Mouse (Mus musculus) fat pad, adult 2 months (tissue): Measurements from ENCODE around the gene Ubash3b.

Experiments used
- DNase-seq: peaks from one replicate; pipeline ENCODE4 v3.0.0-alpha.2; 2011; ENCODE audit warnings: low read depth, low spot score; ENCODE audit errors: extremely low read depth

Gene Ubash3b

DNA sequence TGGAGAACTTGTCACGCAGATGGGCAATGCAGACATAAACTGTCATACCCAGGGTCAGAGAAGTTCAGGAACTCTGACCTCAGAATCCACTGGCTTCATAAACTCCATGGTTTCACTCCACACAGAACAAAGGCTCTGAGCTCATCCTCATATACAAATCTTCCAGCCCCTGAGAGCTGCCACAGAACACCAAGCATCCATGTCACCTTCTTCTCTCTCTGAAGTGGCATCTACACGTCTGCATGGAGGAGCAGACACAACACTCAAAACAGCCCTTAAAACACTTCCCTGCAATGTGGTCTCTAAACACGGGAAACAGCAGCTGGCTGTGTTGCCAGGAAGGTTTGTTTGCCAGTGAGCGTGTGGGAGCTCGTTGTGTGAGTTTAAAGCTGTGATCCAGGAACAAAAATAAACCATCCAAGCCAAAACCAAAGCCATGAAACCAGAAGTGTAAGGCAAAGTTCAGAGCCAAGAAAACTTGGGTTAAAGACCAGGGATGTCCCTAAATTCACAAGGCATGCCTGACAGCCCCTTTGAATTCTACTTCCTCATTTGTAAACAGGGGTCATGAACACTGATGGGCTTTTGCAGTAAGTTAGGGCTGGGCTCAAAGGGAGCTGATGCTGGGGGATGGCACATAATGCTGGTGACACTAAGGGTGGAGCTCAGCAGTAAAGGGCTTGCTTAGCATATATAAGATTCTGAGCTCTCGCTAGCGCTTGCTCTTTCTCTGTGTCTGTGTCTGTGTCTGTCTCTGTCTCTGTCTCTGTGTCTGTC, 24.6 kb downstream of the Ubash3b start:
- DNase-seq, result no peak

DNA sequence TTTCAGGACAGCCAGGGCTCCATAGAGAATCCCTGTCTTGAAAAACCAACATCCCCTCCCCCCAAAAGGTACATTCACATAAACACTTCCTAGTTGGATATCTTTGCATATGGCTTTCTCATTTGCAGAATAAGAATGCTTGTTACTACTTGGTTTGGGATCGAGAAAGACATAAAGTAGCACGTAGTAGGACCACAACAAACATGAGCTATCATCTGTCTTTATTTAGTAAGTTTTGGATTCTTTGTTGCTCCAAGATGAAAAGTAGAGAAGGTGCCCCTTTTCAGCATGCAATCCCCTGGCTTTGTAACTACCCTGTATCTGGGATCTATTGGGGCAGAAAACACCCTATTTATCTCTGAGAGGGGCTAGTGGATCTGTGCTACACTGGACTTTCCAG, 25.2 kb downstream of the Ubash3b start:
- no peak for DNase-seq

DNA sequence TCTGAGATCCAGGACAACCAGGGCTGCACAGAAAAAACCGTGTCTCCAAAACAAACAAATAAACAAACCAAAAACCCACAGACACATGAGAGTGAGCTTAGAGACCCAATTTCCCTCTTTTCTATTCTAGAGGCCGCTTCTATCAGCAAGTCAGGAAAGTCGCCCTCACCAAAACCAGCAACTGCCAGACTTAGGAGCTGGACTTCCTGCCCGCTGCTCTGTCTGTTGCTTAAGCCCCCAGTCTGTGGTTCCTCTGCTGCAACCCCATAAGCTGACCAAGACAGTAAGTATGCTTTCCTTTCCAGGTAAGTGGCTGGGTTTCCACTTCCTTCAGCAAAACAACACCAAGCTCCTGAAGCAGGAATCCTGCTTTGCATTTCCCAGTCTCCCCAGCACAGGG, 26.6 kb downstream of the Ubash3b start:
- no peak for DNase-seq

DNA sequence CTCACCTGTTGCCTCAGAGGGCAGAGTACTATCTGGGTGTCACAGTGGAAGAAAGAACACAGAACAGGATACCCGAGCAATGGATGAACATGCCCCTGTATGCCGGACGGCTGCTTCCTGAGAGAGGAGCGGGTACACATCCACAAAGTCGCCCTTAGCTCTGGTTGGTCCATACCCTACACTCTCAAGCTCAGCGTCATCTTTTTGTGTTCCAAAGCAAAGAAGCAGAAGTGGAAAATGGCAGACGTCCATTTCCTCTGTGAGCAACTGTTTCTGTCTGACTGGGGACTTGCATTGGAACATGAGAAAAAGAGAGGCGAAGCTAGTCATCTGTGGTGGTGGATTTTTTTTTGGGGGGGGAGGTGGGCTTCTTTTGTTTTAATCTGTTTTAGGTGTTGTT, 30.9 kb downstream of the Ubash3b start:
- no peak for DNase-seq

DNA sequence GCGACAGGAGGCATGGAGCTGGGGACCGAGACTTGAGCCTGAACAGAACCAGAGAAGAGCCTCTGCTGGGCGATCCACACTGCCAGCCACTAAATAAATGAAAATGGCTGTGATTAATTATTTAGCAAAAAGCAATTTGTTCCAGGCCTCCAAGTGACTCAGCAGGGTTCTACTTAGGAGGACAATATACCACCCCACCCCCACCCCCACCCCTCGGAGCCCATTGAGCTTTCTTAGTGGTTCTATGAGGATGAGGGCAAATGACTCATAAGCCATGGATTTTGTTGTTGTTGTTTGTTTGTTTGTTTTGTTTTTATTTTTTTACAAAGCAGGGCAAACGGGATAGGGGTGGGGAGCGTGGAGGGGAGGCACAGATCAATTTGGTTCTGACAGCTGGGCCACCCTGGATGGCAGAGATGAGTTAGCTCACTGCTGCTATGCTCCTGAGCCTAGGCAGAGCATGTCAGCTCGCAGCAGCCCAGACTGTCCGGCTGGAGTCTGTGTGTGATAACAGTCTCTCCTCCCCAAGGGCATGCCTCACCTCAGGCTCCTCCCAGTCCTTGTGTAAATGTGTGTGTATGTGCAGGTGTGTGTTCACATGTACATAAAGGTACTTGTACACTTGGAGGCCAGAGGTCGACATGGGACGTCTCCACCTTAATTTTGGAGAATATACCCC, 31.6 kb downstream of the Ubash3b start:
- no peak for DNase-seq

DNA sequence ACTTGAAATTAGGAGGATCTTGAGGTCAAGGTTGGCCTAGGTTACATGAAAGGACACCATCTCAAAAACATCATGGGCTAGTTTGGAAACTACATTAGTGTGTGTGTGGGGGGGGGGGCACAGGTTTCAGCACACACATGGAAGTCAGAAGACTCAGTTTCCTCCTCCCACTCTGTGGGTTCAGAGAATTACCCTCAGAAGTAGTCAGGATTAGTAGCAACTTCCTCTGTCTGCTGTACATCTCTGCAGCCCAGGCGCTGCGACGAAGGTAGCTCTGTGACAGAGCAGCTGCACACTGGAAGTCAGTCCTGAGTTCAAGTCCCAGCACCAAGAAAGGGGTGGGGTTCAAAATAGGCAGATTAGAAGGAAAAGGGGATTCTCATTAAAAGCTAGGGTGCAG, 32.2 kb downstream of the Ubash3b start:
- DNase-seq, result no peak

DNA sequence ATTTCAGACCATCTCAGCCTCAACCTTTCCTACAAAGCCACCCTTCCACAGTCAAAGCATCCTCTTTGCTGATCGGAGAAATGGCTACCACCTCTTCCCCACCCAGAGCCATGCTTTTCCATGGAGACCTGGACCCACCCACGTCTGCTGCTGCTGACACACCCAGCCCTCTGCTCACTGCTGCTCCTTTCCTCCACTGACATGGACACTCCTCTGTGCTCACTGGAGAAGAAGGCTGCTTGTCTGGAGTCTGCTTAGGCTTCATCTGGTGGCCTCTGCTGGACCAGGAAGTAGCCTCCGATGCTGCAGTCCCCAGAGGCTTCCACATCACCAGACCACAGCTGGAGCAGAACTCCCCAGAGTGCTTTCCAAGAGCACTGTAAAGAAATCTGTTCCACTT, 34.8 kb downstream of the Ubash3b start:
- no peak for DNase-seq

DNA sequence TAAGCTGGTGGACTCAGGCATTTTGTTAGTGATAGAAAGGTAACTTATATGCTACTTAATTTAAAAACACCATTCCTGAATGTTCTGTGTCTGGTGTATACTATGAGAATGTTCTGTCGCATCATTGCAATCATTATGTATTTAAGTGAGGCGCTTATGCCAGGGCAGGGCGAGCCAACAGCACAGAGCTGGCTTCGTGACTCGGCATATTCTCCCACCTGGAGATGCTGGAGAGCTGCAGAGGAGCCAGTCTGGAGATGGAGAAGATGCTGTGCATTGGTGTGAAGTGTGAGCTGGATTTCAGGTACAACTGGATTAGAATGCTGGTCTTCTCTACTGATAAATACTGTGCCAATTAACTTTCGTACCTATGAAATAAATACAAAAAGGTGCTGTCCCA, 37.2 kb downstream of the Ubash3b start:
- DNase-seq, result no peak

DNA sequence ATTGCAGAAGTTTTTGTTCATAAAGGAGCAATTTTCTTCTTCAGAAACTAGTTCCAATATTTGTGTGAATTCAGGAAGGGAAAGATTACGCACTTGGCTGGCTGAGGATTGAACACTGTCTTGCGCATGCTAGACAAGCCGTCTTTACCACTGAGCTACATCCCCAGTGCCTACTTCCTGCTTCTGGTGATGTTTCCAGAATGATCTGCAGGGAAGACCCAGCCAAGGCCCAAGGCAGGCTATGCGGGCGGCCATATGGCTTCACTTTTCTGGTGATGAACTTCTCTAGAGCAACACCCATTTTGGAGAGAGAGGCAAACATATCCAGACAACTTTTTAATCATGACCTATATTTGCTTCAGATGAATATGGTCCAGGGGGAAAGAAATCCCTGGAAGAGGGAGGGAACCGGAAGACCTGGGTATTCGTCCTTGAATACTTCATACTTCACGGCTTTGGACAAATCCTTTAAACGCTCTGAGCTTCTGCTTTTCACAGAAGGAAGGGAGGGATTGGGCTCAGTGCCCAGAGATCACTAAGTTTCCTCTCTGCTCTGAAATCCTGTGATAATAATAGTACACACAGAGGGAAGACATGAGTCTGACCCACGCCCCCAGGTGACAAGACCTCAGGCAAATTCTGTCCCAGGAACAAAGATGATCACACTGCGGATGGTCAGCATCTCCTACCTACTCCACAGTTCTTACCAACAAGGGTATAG, 38.9 kb downstream of the Ubash3b start:
- DNase-seq, result no peak

DNA sequence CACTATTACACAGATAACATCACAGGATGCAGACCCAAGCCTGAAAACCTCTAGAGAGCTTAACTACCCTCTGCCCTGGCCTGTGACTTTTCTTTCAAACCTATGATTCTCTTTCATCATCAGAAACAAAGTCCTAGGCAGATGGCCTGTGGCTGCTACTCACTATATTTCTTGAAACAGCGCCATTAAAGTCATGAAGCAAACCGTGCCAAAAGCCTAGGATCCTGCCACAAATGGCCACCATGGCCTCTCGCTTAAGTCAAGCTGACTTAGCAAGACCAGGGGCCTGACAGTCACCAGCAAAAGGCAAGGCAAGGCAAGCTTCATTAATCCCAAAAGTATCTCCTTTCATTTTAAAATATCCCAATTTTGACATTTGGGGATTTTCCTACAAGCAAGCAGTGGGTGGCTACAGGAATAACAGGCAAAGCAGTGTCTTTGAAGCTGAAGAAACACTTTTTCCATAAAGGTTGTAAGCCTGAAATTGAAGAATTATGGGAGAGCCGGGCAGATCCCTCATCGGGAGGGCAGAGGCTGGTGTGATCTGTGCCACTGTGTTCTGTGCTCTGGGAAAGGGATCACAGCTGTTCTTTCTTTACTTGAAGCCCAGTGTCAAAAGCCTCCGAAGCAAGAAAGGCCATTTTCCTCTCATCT, 39.7 kb downstream of the Ubash3b start:
- no peak for DNase-seq

DNA sequence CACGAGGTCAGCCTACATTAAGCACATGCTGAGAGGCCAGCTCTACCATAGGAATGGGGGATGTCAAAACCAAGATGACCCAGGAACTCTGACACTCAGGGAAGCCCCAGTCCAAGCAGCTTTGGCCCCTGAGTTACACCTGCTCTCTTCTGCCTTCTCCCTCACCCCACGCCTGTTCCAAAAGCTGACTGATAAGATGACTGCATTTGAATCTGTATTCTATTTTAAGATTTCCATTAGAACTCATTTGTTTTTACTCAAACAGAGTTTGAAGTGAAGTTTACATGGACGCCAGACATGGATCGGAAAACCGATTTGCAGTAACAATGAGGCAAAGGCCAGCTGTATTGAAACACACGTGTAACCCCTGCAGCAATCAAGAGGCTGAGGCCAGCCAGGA, 41.5 kb downstream of the Ubash3b start:
- DNase-seq, result no peak

DNA sequence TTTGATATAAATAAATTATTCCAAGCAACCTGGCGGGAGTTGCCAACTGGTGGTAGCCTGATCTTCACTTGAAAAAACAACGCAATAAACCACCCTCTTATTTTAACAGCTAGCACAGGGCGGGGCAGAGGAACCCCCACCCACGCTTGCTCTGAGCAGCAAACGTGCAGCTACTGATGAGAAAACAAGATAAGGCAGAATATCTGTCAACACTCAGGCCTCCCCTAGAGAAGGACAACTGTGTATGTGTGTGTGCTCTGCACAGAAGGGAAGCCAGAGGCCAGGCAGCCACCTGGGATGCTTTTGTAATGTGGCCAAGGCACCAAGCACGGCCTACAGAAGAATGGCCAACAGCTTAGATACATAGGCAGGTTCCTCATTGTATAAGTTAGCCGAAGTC, 43.4 kb downstream of the Ubash3b start:
- no peak for DNase-seq

DNA sequence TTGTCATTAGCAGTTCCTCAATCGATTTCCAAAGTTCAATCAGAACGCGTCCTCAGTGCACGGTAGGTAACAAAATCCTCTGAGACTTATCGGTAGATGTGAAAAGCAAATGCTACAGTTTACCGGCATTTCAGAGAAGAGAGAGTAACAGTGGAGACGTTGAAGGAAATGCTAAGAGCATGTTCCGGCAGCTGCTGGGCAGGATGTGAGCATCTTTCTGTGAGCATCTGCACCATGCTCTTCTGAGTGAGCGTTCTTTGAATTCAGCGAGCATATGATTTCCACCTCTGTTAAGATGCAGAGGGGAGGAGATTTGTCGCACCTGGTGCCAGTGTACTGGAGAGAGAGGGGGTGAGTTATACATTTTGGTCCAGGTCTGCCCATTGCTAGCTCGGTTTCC, 45.4 kb downstream of the Ubash3b start:
- no peak for DNase-seq

DNA sequence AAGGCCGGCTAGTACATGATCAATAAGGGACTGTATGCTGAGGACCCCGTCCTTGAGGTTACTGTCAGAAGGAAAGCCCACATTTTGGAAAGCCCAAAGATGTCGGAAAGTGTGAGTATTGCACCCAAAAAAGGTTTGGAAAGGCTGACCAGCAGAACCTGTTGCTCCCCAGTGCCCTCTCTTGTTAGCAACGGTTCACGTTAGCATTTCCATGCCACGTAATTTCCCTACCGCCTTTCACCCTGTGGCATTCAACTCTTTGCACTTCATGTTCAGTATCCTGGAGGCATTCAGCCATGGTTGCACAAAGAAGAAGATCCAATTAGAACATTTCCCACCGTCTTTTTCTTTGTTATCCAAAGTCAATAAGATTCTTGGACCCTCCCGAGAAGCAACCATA, 47.1 kb downstream of the Ubash3b start:
- DNase-seq, result no peak

DNA sequence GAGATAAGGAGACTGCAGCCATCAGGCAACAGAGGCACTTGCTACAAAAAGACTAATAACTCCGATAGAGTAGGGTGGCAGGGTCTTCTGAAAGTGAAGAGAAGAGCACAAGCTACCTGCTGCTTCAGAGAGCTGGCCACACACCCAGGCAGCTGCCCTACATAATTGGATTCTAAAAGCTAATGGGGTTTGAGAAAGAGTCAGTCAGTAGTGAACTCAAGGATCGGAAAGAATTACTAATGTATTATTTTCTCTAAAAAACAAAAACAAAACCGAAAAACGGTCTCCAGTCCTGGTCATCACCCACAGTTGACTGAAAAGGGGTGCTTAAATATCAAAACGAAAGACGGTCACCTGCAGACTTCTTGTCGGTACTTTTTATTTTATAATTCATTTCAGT, 51.7 kb downstream of the Ubash3b start:
- DNase-seq, result no peak

DNA sequence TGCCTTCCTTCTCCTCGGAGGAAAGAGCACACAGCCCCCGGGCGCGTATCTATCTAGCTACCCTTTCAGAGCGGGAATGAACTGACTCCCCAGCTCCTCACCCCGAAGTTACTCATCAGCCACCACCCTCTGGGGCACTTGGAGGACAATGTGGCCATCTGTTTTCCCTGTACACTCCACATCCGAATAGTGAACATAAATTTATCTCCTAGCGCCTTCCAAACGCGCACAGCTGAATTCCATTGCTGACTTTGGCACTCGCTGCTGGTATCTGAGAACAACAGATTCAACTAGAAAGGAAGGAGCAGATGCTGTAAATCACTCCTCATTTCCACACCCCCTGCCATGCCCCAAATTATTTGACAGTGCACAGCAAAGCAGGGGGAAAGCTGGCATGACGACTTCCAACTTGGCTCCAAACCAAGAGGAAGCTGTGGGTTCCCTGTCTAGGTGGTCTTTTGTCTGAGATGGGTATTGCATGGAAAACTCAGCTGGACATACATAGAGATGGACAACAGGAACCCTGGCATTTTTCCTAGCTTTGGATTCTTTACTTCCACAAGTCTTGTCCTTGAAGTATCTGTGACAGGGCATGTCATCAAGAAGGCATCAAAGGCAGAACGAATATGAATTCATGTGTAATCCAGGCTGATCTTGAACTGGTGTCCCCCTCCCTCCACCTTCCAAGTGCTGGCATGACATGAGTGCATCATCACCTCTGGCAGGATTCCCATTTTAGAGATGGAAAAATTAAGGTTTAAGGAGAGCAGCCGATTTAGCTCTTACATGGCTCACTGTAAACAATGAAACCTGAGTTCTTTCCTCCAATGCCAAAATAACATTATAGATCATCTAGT, 52.9 kb downstream of the Ubash3b start:
- DNase-seq, result no peak

DNA sequence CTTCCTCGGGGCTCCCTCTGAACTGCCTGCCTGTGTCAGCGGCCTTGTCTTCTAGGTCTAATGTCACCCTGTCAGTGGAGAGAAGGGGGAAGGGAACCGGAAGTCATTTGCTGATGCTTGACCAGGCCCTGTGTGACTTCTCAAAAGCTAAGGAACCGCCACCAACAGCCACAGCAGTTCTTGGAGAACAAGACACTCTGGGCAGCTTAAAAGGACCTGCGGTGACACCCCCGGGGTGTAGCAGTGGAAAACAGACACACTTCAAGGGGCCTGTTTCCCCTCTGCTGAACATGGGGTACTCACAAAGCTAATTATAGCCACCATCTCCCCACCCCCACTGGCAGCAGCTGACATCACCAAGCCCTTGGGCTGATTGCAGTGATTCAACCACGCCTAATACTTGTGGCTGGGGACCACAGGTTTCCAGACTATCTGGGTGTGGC, 56.3 kb downstream of the Ubash3b start:
- no peak for DNase-seq

DNA sequence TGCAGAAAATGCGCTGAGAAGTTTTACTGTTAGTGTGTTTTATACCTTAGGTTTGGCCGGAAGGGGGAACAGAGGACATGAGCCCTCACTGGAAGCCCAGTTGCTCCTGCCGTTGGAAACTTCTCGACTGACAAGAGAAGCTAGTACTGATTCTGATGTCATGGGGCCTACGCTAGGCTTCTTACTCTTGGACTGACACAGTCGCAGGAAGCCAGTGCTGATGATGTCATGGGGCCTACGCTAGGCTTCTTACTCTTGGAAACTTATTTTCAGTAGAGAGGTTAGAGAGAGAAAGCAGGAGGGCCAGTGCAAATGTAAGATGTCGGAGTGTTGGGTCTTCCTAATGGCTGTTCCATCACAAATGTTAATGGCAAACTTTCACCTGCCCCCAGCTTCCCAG, 57.8 kb downstream of the Ubash3b start:
- DNase-seq, result no peak

DNA sequence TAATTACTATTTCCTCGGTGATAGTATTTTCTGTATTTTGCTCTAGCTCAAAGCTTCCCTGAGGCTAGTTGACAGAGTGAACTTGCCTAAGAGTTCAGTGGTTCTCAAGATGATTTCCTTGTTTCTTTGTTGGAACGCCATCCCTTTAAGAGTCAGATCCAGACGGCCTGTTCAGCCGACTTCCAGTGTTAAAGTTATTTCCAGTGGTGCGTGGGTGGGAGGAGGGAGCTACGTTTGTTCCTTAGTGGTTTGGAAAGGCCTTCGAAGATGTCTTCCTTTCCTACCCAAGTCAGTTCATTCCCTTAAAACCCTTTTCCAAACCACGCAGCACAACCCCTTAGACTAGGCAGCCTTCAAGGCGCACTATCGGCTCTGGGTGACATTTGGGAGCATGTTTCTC, 58.9 kb downstream of the Ubash3b start:
- no peak for DNase-seq

DNA sequence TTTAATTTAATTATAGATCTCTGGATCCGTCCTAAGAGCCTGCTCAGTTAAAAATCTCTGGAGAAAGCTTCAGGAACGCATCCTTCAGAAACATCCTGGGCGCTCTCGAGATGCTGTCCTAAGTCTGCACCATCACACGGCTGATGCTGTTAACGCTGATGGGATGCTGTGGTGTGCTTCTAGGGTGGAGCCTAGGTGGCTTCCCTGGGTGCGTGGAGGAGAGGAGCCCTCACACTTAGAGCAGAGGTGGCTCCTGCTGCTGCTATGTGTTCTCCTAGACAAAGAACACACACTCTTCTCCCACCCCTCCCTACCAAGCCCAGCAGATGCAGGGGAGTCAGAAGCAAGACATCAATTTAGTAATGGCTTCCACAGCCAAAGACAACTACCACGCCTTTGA, 61.6 kb downstream of the Ubash3b start:
- no peak for DNase-seq

DNA sequence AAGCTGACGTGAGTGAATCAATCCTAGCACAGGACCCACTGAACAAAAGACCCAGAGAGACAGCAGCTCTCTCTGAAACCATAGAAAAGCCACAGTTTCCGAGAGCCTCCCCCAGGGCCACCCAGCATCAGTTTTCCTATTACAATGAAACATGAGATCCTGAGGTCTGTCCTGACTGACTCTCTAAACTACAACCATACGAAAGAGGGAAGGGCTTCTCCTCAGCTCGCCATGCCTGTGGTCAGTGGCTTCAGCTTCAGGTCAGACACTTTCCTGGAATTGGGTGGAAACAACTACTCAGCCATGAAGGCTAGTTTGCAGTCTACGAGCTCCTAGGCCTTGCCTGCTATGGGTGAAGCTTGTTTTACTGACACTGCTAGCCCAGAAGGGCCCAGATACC, 62.4 kb downstream of the Ubash3b start:
- no peak for DNase-seq
